Mouse (Mus musculus): ENCODE data around the gene Lect2.

- TF ChIP-seq CHD2 (IDR thresholded peaks at IDR 0.05; ENCODE audit: low read depth, low read length) (no peak), HCFC1 (IDR thresholded peaks at IDR 0.05; ENCODE audit: borderline replicate concordance, insufficient read depth, low read length) (no peak), MAFK (IDR thresholded peaks at IDR 0.05; ENCODE audit: insufficient read depth, low read depth, low read length) (no peak)
Measured at GRCm38 (mm10) chr13:56556701-56557100, 8.4 kb upstream of the Lect2 start.

All from ES-E14 (cell line).